ENCODE assay signal across 8 mouse cellular contexts in genomic region chr4:142249401-142249800, GRCm38 (mm10). TPM values are rescaled to one million over a fixed set of nuclear protein-coding genes. Genes with fewer than 3 reads are reported as not detected.
DNase-seq lines count a peak whose midpoint lies in the region; ATAC-seq and TF ChIP-seq lines count a peak whose summit lies in the region.

No protein-coding gene starts in this region.

- H3K36me3 ChIP-seq in heart, postnatal 0 days (replicated peaks; ENCODE audit: control insufficient read depth, insufficient read depth, low read length): no peaks in the 10 kb centered on the region
- H3K36me3 ChIP-seq in heart, embryonic 12.5 days: no peaks in the 10 kb centered on the region

- H3K9me3 ChIP-seq in heart, postnatal 0 days (replicated peaks; ENCODE audit: control insufficient read depth, low read length): no peaks in the 10 kb centered on the region
- H3K9me3 ChIP-seq in heart, embryonic 12.5 days (replicated peaks): 0 out of 2 replicates have a peak, but pooled peaks cover 4% of the 10 kb centered on the region

- peak; percentile 30; the same call in 1 of the 2 replicates for ATAC-seq in heart, postnatal 0 days (ENCODE audit: insufficient read depth, low read depth)
- ATAC-seq in heart, embryonic 12.5 days (ENCODE audit: insufficient number of reproducible peaks, low FRiP score): no peak
- ATAC-seq in frontal cortex, adult (ENCODE audit: low TSS enrichment): peak; percentile 50; the same call in 1 of the 2 replicates
- peak; percentile 88 for ATAC-seq in megakaryocyte progenitor cell, adult 5-6 weeks (replicated peaks; ENCODE audit: poor library complexity)

- no peak overlapping the region for H3K4me2 ChIP-seq in heart, postnatal 0 days (ENCODE audit: low read depth, low read length)
- H3K4me2 ChIP-seq in heart, embryonic 12.5 days: no peak overlapping the region

- no peak for TF ChIP-seq EP300 in heart, postnatal 0 days (IDR thresholded peaks at IDR 0.05; ENCODE audit: low read depth)

- 24% methylated on average over 9 of the region's 9 CpGs for WGBS in heart, postnatal 0 days
- 19% methylated on average over 9 of the region's 9 CpGs for WGBS in heart, embryonic 12.5 days

- H3K9ac ChIP-seq in heart, postnatal 0 days (replicated peaks; ENCODE audit: low read depth, low read length): no peak overlapping the region
- no peak overlapping the region for H3K9ac ChIP-seq in heart, embryonic 12.5 days

- peak; percentile 68 for DNase-seq in heart, postnatal 0 days (ENCODE audit: low spot score)
- DNase-seq in ES-CJ7 (ENCODE audit: low read depth, low spot score): peak; percentile 89
- DNase-seq in cerebellum, adult 8-10 months: peak; percentile 67
- peak; percentile 67 to 76 for DNase-seq in kidney, postnatal 25 days
- DNase-seq in testis, postnatal 10 days (ENCODE audit: low spot score): peak; percentile 74

- H3K4me3 ChIP-seq in heart, postnatal 0 days (ENCODE audit: low read depth, low read length): no peak overlapping the region
- H3K4me3 ChIP-seq in heart, embryonic 12.5 days: no peak overlapping the region

- no peak overlapping the region for H3K27ac ChIP-seq in heart, postnatal 0 days (ENCODE audit: low read depth)
- no peak overlapping the region for H3K27ac ChIP-seq in heart, embryonic 12.5 days (ENCODE audit: poor library complexity, severe bottlenecking)

- H3K27me3 ChIP-seq in heart, postnatal 0 days (ENCODE audit: control insufficient read depth, insufficient read depth, low read length): no peaks in the 10 kb centered on the region
- H3K27me3 ChIP-seq in heart, embryonic 12.5 days (replicated peaks): no peaks in the 10 kb centered on the region

- TF ChIP-seq CTCF in heart, postnatal 0 days (IDR thresholded peaks at IDR 0.05; ENCODE audit: low read depth): peak; percentile 81

- no peaks in the 10 kb centered on the region for H3K4me1 ChIP-seq in heart, postnatal 0 days (ENCODE audit: control insufficient read depth, insufficient read depth)
- peaks cover 9% of the 10 kb centered on the region; the same call in 1 of the 2 replicates for H3K4me1 ChIP-seq in heart, embryonic 12.5 days (replicated peaks)

RNA-seq across cellular contexts. Expression of gene Kazn, which starts 10.2 kb away (rescaled TPM):
- total RNA-seq in heart, postnatal 0 days (2014; rRNA removed; ENCODE audit: low replicate concordance): 7.1 and 19.9 TPM in 2 replicates
- polyA plus RNA-seq in heart, postnatal 0 days (2015; fragmentation: Nextera tagmentation; extraction: Ambion mirVana): 1.8 and 2.5 TPM in 2 replicates
- 8.6 and 9.2 TPM in 2 replicates for polyA plus RNA-seq in heart, embryonic 12.5 days (2016; fragmentation: Nextera tagmentation; extraction: Ambion mirVana)
- total RNA-seq in megakaryocyte progenitor cell, adult 5-6 weeks (2015): 0.68 and 0.96 TPM in 2 replicates
- total RNA-seq in megakaryocyte progenitor cell, adult 5-6 weeks (2017): 1.2 and 1.6 TPM in 2 replicates
